Mouse (Mus musculus): ENCODE data around the gene Gm8994. TPM values are rescaled to one million over a fixed set of nuclear protein-coding genes. Genes with fewer than 3 reads are reported as not detected.

The Gm8994 gene
- not detected for polyA plus RNA-seq (2014; fragmentation: Illumina TruSeq; extraction: RNeasy Lipid Tissue Mini Kit (QIAGEN cat#74804); ENCODE audit: insufficient read depth, low read depth, low replicate concordance)

GRCm38 (mm10) chr6:136327239-136327638 lies at the start of gene Gm8994:
Gene Gm8994, plus strand, starts transcription at chr6:136327539.

Other genes with a start within 250 kb of the Gm8994 start
- not detected for gene Grin2b, start 154.0 kb upstream of the Gm8994 start, polyA plus RNA-seq (2014; fragmentation: Illumina TruSeq; extraction: RNeasy Lipid Tissue Mini Kit (QIAGEN cat#74804); ENCODE audit: insufficient read depth, low read depth, low replicate concordance)
- gene E330021D16Rik, start 88.0 kb downstream of the Gm8994 start, polyA plus RNA-seq (2014; fragmentation: Illumina TruSeq; extraction: RNeasy Lipid Tissue Mini Kit (QIAGEN cat#74804); ENCODE audit: insufficient read depth, low read depth, low replicate concordance): not detected
- gene Atf7ip, start 178.6 kb downstream of the Gm8994 start, polyA plus RNA-seq (2014; fragmentation: Illumina TruSeq; extraction: RNeasy Lipid Tissue Mini Kit (QIAGEN cat#74804); ENCODE audit: insufficient read depth, low read depth, low replicate concordance): 11.3 TPM